Mouse (Mus musculus): Measurements from ENCODE around the gene Ccdc88c.

Gene Ccdc88c

DNA sequence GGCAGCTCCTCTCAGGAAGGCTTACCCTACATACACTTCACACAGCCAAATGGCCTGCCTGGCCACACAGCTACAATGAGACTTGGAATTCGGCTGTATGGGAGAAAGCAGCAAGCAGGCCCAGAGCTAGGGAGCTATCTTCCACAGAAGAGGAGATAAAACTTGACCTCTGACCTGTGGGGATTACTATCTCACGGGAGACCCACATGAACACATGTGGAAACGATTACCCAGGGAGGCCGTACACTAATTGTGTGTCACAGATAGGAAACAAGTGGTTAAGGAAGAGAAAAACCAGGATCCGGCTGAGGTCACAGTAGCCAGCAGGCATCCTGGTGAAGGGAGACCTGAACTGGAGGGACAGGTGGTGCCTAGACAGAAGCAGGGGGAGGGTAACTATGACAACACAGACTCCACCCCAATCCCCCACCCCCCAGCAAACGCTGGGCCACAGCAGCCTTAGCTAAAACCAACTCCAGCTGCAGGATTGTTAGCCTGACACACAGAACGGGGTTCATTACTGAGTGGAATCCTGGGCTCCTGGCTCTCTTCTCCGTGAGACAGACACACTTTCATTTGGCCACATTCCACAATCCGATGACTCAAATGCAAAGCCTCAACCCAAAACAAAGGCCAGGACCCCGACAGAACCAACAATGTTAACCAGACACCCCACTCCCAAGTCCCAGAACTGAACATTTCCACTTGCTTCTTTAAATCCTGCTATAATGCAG, 30.9 kb downstream of the Ccdc88c start:
- no peak for ATAC-seq (ENCODE audit: low TSS enrichment)

- peak; percentile 70 for ATAC-seq (ENCODE audit: low TSS enrichment)
Observed at GRCm38 (mm10) chr12:100996378-100996898, 32.4 kb downstream of the Ccdc88c start.

GRCm38 (mm10) chr12:100995607-100996377, 33.1 kb downstream of the Ccdc88c start:
- no peak for ATAC-seq (ENCODE audit: low TSS enrichment)

- no peak for ATAC-seq (ENCODE audit: low TSS enrichment)
Observed at GRCm38 (mm10) chr12:100994140-100995015, 34.5 kb downstream of the Ccdc88c start.

DNA sequence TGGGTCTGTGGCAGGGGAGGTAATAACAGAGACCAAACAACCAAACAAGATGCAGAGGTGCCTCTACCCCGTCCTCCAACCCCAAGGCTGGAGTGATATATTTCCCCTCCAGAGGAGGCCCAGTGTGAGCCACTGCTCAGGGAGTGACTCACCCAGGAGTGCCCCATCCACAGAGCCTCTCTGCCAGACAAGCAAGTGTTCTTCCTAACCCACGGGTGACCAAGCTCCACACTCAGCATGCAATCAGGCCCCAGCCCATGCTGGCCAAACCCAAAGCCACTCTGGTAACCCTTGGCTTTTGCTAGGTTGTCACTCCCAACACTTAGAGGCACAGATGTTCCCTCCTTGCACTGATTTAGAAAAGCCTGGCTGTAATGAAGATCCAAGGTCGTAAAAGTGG, 35.7 kb downstream of the Ccdc88c start:
- ATAC-seq (ENCODE audit: low TSS enrichment), result no peak

DNA sequence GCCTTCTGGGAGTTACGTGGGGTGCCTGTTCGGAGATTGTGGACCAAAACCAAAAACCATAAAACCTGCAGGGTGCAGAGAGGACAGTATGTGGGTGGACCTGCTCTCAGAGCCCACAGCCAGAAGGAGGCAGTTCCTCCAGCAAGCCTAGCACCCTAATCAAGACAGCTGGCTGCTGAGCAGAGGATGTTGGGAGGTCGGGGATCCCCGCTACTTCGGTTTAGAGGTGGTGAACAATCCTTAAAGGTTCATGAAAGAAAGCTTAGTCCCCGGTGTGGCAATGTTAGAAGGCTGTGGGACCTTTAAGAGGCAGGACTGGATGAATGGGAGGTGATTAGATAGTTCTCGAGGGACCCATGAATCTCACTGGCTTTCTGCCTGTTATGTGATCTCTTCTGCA, 36.4 kb downstream of the Ccdc88c start:
- ATAC-seq (ENCODE audit: low TSS enrichment), result no peak

DNA sequence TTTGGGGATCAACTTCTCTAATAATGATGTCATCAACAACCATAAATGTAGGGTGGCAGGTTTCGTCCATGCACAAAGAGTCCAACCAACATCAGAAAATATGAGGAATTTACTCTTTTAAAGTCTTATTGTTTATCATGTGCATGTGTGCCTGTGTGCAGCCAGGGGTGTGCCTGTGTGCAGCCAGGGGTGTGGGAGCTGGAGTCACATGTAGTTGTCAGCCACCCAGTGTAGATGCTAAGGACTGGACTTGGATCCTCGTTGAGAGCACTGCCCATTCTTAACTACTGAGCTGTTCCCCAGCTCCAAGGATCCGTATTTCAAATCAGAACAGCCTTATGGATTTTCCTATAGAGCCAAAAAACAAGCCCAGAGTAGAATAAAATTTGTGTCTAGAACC, 37.7 kb downstream of the Ccdc88c start:
- no peak for ATAC-seq (ENCODE audit: low TSS enrichment)

DNA sequence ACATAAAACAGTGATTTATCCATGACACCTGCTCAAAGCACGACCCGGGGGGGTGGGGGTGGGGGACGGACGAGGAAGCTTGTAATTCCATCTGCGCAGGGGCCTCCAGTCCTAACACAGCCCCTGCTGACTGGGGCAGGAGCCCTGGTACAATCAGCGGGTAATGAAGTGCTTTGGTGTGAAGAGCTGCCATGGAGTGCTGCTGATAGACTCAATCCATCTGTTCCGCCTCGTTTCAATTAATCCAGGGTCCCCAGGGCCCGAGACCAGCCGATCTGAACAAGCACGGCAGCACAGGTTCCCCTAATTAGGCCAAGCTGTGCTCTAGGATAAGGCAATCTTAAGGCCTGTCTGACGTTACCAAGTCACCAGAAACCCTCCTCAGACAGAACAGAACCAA, 38.6 kb downstream of the Ccdc88c start:
- ATAC-seq (ENCODE audit: low TSS enrichment), result no peak

DNA sequence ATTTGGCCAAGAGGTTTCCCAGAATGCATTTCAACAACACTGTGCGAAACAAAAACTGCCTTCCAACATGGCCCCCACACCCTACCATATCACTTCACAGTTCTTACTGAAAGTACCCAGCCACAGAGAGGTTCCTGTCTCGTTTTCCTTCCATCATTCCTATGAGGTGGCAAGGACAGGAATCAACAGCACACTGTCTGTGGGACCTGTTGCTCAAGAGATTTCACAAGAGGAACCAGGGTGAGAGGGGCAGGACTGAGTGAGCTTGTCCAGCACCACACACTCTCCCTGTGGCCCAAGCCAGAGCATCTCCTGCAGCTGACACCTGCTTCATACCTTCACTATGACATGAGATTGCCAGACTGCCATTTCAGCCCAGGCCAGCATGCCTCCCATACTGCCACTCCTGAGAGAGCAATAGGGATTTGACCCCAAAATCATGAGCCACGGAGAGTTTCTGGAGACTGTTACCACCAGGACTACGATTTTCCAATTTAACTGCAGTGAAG, 39.0 kb downstream of the Ccdc88c start:
- ATAC-seq (ENCODE audit: low TSS enrichment), result no peak

- ATAC-seq (ENCODE audit: low TSS enrichment), result peak; percentile 65
Observed at GRCm38 (mm10) chr12:100988324-100989130, 40.3 kb downstream of the Ccdc88c start.

DNA sequence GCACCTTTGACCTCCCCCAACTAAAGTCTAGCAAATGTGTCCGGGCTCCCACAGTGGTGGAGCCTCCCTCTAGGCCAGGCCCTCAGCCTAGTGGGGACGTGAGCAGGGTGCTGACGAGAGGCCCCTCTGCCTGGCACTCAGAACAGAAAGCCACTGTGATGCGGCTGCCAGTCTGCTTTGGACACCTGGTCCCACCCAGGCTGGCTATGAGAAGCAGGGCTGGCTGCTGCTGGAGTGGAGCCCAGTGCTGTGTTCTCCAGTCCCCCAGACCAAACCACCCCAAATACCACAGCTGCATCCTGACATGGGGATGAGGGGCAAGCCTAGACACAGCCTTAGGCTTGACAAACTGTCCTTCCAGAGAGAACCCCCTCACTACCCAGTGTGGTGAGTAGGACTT, 42.4 kb downstream of the Ccdc88c start:
- ATAC-seq (ENCODE audit: low TSS enrichment), result peak; percentile 18; the same call in 1 of the 2 replicates

- no peak for ATAC-seq (ENCODE audit: low TSS enrichment)
Observed at GRCm38 (mm10) chr12:100985793-100986157, 43.1 kb downstream of the Ccdc88c start.

DNA sequence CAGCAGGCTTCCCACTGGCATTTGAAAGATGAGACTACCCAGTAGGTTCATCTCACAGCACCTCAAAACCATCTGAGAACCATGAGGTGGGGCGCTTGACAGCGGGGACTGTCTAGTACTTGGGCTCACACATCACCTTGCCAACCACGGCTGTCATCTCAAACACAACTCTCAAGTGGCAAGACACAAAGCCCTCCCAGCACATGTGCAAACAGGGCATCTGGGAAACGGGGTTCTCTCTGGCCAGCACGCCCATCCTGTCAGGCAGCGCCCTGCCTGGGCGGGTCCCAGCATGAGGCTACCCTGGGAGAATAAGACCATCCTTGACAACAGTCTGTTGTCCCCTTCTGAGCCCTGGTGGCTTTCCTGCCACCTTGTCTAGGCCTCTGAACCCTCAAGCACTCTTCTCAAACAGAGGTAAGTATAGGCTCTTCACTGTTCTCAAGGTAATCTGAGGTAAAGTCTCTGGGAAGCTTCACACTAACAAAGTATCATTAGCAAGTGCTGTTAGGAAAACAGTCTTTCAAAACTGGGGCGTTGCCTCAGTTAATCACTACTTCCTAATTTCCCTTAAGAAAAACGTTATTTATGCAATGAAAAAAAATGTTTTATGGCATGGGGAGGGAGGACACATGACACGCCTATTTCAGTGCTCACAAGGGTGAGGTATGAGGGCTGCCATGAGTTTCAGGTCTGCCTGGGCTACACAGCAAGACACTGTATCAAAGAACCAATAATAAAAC, 43.6 kb downstream of the Ccdc88c start:
- no peak for ATAC-seq (ENCODE audit: low TSS enrichment)

DNA sequence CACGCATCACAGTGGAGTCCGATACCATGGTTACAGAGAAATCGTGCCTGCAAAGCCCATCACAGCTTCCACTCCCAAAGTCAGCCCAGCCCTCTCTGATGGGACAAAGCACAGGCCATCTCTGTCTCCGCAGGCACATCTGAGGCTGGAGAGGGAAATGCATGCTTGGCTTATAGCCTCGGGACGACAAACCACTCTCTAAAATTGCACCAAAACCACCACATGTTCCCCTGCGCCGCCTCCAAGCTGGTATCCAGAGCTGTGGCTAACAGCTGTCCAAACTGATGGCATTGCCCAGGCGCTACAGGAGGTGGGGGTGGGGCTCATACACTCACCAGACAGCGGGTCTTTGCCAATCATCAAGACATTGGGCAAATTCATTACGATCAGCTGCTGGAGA, 45.3 kb downstream of the Ccdc88c start:
- no peak for ATAC-seq (ENCODE audit: low TSS enrichment)

DNA sequence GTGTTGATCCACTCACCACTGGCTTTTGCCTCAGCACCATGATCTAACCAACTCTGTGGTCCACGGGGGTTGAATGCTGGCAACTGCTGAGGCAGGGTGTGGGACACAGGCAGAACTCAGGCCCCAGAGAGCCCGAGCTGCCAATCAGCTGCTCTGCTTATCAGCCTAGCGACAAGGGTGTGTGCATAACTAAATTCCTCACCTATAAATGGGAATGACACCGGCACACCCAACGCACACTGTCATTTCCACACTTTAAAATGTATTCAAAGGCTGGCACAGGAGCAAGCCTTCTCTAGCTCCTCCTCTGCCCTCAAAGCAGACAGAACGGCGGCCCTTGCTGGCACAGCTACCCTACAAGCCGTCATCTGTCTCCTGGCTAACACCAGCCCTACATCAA, 46.6 kb downstream of the Ccdc88c start:
- ATAC-seq (ENCODE audit: low TSS enrichment), result no peak

DNA sequence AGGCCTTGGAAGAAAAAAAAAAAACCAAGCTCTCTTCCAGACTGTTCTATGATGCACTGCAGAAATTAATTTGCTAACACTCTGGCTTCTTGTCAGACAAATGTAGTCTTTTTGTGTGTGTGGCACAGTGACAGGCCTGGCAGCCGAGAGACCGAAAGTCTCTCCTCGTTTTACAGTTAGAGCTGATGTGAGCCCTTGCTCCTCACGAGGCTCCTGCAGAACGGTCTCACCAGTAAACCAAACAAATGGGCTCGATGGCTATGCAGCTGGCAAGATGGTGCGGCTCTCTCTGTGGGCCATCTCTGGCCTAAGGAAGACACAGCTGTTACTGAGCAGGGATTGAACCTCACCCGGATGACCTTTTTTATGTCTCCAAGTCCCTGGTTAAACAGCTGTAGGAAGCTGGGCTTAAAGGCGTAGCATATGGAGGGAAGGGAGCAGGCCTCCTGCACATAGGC, 48.3 kb downstream of the Ccdc88c start:
- peak; percentile 31 for ATAC-seq (ENCODE audit: low TSS enrichment)

GRCm38 (mm10) chr12:100979616-100980015, 49.2 kb downstream of the Ccdc88c start:
- peak; percentile 51; the same call in 1 of the 2 replicates for ATAC-seq (ENCODE audit: low TSS enrichment)

DNA sequence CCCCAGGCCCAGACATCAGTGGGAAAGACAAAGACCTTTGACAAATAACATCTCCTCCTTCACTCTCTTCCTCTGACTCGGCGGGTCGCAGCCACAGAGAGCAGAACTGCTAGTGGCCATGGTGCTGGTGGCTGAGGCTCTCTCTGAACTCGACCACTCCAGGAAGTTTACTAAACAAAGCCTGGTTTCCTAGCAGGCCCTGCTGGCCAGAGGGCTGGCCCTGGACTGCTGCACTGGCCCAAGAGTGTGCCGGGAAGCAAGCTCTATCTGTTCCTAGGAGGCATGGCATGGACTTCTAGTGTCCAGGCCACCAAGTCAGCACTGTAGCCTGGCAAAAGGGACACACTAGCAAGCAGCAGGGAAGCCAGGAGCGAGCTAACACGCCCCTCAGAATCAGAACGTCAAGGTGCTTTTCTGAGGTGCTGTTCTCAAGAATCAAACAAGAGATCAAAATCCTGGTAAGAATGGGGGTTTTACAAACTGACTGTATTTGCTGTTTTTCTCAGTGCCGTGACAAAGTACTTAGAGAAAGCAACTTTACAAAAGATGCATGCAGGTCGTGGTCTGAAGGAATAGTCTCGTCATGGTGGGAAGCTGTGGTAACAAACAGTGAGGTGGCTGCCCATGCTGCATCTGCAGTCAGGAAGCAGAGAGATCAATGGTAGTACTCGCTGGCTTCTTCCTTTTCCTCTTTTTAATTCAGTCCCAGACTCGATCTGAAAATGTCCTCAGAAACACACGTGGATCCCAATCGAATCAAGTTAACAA, 50.7 kb downstream of the Ccdc88c start:
- ATAC-seq (ENCODE audit: low TSS enrichment), result no peak

GRCm38 (mm10) chr12:100977551-100977950, 51.3 kb downstream of the Ccdc88c start:
- no peak for ATAC-seq (ENCODE audit: low TSS enrichment)

All from frontal cortex, adult (tissue).